Mouse (Mus musculus) lung, postnatal 0 days (tissue): ENCODE data around the gene Mvb12b.

Experiments used
- CTCF ChIP-seq: IDR thresholded peaks from 2 replicates; pipeline ENCODE4 v1.5.1; 2016; ENCODE audit warnings: antibody characterized with exemption, mild to moderate bottlenecking
- EP300 ChIP-seq: IDR thresholded peaks from 2 replicates; pipeline ENCODE4 v1.6.1; 2016; ENCODE audit warnings: antibody characterized with exemption, mild to moderate bottlenecking, control low read depth

GRCm38 (mm10) chr2:33813501-33814240 lies 74.1 kb downstream of the Mvb12b start:
- TF ChIP-seq CTCF (no peak), EP300 (no peak)
